Mouse (Mus musculus): ENCODE measurements around the gene Gal3st2b. TPM values are rescaled to one million over a fixed set of nuclear protein-coding genes. Genes with fewer than 3 reads are reported as not detected.
"Not testable (repeated sequence)": the region's sequence is repeated elsewhere in the genome, so short reads cannot be mapped to it uniquely, and the experiment has no call there.

Gal3st2b gene
- polyA plus RNA-seq, 1 experiment from 2014 or later: not detected

DNA sequence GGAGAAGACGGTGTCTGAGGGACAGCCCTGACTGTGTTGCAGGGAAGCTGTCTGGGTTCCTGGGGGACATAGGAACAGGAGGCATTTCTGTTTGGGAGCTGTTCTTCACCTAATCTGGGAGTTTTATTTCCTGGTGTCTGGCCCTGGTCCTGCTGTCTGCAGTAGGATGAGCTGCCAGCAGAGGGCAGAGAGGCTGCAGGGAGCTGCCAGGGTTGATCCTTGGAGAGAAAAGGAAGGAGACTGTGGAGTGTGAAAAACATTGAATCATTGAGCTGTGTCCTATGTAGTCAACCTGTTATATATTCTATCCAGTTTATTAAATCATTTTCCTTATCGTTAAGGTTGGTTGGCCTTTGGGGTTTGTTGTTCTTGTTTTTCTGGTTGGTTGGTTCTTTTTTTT, 6.2 kb upstream of the Gal3st2b start:
- peak; percentile 71; the same call in 1 of the 2 replicates for ATAC-seq (ENCODE audit: low FRiP score)
- WGBS: no CpG with 5 or more reads among the region's 2 CpGs

DNA sequence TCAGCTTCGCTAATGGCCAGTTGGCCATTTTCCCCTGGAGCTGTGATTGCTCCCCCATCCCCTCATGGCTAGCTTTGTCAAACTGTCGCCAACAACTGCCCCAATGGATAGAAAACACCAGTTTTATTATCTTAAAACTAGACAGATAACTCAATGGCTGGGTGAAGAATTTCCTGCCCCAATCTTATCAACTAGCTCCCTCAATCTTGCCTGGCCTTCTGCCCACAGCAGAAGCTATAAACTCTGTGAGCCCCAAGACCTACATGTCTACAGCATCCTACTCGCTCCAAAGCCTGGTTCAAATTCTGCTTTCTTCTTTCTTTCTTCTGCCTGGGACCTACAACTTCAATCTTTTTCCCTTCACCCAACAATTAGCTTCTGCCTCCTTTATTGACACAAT, 951 bp upstream of the Gal3st2b start:
- not testable (repeated sequence) for H3K27me3 ChIP-seq (ENCODE audit: control insufficient read depth, insufficient read depth, low read length); H3K27ac ChIP-seq (ENCODE audit: low read depth, low read length); DNase-seq (ENCODE audit: low spot score, missing footprints); H3K36me3 ChIP-seq (ENCODE audit: control insufficient read depth, insufficient read depth, low read length); H3K4me2 ChIP-seq; H3K4me1 ChIP-seq (ENCODE audit: control insufficient read depth, insufficient read depth, low read length); H3K9ac ChIP-seq (ENCODE audit: low read length); ATAC-seq (ENCODE audit: low FRiP score); H3K9me3 ChIP-seq (ENCODE audit: control insufficient read depth, low read length); H3K4me3 ChIP-seq (ENCODE audit: low read depth, low read length)
- WGBS: 91% methylated on average over 3 of the region's 3 CpGs

More for the DNA sequence above, 6.2 kb upstream of the Gal3st2b start:
- H3K27me3 ChIP-seq (ENCODE audit: control insufficient read depth, insufficient read depth, low read length); H3K36me3 ChIP-seq (ENCODE audit: control insufficient read depth, insufficient read depth, low read length); DNase-seq (ENCODE audit: low spot score, missing footprints); H3K9ac ChIP-seq (ENCODE audit: low read length); H3K4me2 ChIP-seq; H3K4me1 ChIP-seq (ENCODE audit: control insufficient read depth, insufficient read depth, low read length); H3K27ac ChIP-seq (ENCODE audit: low read depth, low read length); H3K9me3 ChIP-seq (ENCODE audit: control insufficient read depth, low read length); H3K4me3 ChIP-seq (ENCODE audit: low read depth, low read length): not testable (repeated sequence)

DNA sequence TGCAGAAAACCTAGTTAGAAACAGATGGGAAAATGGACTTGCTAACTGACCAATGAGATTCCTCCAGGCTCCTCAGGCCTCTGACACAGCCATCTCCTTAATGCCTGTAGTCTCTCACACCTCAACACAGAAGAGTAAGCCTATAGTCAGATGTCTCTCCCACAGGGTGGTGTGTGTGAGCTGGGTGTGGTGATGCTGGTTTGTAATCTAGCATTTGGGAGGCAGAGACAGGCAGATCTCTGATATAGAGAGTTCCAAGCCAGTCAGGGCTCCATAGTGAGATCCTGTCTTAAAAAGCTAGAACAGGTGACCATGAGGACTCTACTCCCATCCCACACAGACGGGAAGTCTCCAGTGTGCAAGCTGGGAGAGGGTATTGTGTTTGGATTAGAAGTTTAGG, 664 bp downstream of the Gal3st2b start:
- H3K4me1 ChIP-seq (ENCODE audit: control insufficient read depth, insufficient read depth, low read length); H3K36me3 ChIP-seq (ENCODE audit: control insufficient read depth, insufficient read depth, low read length); H3K27ac ChIP-seq (ENCODE audit: low read depth, low read length); DNase-seq (ENCODE audit: low spot score, missing footprints); ATAC-seq (ENCODE audit: low FRiP score); H3K4me2 ChIP-seq; H3K4me3 ChIP-seq (ENCODE audit: low read depth, low read length); H3K9ac ChIP-seq (ENCODE audit: low read length); H3K27me3 ChIP-seq (ENCODE audit: control insufficient read depth, insufficient read depth, low read length); H3K9me3 ChIP-seq (ENCODE audit: control insufficient read depth, low read length): not testable (repeated sequence)
- 54% methylated on average over 1 of the region's 1 CpGs for WGBS

DNA sequence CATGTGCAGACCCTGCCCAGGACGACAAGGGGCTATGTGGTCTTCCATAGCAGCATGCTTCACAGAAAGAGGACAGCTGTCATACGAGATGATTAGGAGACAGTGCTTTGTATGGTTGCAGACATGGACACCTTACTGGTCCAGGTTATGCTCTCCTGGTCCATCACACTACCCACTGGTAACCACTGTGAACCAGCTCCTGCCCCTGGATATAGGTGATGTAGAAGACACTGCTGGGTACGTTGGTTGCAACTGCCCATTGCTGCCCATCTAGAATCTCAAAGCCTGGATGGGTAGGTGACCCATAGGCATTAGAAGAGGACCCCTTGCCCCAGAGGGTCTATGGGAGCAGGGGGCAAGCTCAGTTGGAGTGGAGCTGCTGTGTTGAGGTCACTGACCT, 1.2 kb downstream of the Gal3st2b start:
- H3K4me1 ChIP-seq (ENCODE audit: control insufficient read depth, insufficient read depth, low read length); H3K4me2 ChIP-seq; H3K27me3 ChIP-seq (ENCODE audit: control insufficient read depth, insufficient read depth, low read length); H3K27ac ChIP-seq (ENCODE audit: low read depth, low read length); ATAC-seq (ENCODE audit: low FRiP score); H3K9me3 ChIP-seq (ENCODE audit: control insufficient read depth, low read length); H3K4me3 ChIP-seq (ENCODE audit: low read depth, low read length); DNase-seq (ENCODE audit: low spot score, missing footprints); H3K9ac ChIP-seq (ENCODE audit: low read length); H3K36me3 ChIP-seq (ENCODE audit: control insufficient read depth, insufficient read depth, low read length): not testable (repeated sequence)
- 86% methylated on average over 3 of the region's 3 CpGs for WGBS

DNA sequence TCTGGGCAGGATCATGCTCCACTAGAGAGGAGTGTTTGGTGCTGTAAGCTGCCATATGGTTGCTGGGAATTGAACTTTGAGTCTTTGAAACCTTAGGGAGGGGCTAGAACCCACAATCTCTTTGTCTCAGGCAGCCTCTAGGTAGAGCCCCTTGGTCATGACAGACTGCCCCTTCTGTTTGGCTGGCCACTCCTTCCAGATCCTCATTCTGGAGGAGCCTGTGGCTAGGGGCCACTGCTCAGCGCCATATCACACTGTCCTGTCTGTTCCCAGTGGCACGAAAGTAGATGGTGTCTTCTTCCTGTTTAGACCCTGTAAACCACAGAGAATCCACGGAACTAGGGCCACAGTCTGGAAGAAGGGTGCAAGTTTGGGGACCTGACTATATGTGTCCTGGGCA, 4.5 kb downstream of the Gal3st2b start:
- H3K4me3 ChIP-seq (ENCODE audit: low read depth, low read length); H3K27ac ChIP-seq (ENCODE audit: low read depth, low read length); H3K9me3 ChIP-seq (ENCODE audit: control insufficient read depth, low read length); H3K4me1 ChIP-seq (ENCODE audit: control insufficient read depth, insufficient read depth, low read length); H3K27me3 ChIP-seq (ENCODE audit: control insufficient read depth, insufficient read depth, low read length); H3K4me2 ChIP-seq; DNase-seq (ENCODE audit: low spot score, missing footprints); H3K36me3 ChIP-seq (ENCODE audit: control insufficient read depth, insufficient read depth, low read length); H3K9ac ChIP-seq (ENCODE audit: low read length); ATAC-seq (ENCODE audit: low FRiP score): not testable (repeated sequence)
- WGBS: 82% methylated on average over 3 of the region's 3 CpGs

DNA sequence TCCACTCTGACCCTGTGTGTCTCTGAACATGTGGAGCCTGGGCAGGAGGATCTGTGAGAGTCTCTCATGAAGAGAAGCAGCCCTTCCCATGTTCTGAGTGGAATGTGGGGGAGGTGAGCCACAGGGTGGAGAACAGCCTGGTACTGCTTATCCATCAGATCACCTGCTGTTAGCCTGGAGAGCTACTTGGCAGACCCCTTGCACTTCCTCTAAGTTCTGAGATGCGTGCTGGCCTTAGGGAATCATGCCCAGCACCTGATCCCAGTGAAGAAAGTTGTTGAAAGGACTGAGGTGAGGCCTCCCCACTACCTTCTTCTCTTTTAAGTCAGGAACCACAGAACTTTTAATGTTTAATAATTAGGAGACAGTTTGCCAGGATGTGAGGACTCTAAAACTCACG, 5.0 kb downstream of the Gal3st2b start:
- not testable (repeated sequence) for H3K9me3 ChIP-seq (ENCODE audit: control insufficient read depth, low read length); DNase-seq (ENCODE audit: low spot score, missing footprints); H3K4me3 ChIP-seq (ENCODE audit: low read depth, low read length); ATAC-seq (ENCODE audit: low FRiP score); H3K27me3 ChIP-seq (ENCODE audit: control insufficient read depth, insufficient read depth, low read length); H3K36me3 ChIP-seq (ENCODE audit: control insufficient read depth, insufficient read depth, low read length); H3K9ac ChIP-seq (ENCODE audit: low read length); H3K4me1 ChIP-seq (ENCODE audit: control insufficient read depth, insufficient read depth, low read length); H3K4me2 ChIP-seq; H3K27ac ChIP-seq (ENCODE audit: low read depth, low read length)
- 77% methylated on average over 2 of the region's 2 CpGs for whole genome bisulfite sequencing

DNA sequence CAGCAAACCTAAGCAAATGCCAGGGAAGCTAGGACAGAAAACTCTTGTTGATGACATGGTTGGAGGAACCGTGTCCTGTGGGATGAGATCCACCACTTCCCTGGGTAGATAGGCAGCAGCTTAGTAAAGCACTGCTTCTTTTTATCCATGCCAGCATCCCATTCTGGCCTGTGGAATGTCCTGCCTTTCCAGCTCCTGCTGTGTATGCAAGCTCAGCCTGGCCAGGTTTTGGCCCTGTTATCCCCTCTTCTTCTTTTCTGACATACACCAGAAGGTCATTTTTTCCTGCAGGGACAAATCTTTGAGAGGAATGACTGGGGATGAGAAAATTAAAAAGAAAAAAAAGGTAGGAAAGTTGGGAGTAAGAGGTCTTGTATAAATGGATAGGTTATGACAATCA, 17.3 kb downstream of the Gal3st2b start:
- not testable (repeated sequence) for H3K27me3 ChIP-seq (ENCODE audit: control insufficient read depth, insufficient read depth, low read length)
- 81% methylated on average over 1 of the region's 1 CpGs for WGBS

DNA sequence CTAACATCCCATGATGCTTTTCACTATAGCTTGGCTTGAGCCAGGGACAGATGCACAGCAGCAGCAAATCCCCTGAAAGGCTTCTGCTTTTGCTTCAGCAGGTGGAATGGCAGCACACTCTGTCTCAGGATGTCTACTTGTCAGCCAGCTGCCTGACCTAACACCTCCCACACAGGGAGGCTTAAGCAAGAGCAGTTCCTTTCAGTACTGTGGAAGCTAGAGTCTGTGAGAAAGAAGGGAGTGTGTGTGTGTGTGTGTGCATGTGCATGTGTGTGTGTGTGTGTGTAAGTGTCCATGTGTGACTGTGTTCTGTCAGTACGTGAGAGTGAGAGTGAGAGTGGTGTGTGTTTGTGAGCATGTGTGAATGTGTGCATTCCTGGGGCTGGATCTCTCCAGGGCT, 19.7 kb downstream of the Gal3st2b start:
- not testable (repeated sequence) for H3K4me3 ChIP-seq (ENCODE audit: low read depth, low read length); H3K27me3 ChIP-seq (ENCODE audit: control insufficient read depth, insufficient read depth, low read length); H3K9me3 ChIP-seq (ENCODE audit: control insufficient read depth, low read length); DNase-seq (ENCODE audit: low spot score, missing footprints); H3K4me1 ChIP-seq (ENCODE audit: control insufficient read depth, insufficient read depth, low read length); H3K9ac ChIP-seq (ENCODE audit: low read length); H3K36me3 ChIP-seq (ENCODE audit: control insufficient read depth, insufficient read depth, low read length); H3K4me2 ChIP-seq; H3K27ac ChIP-seq (ENCODE audit: low read depth, low read length)
- peak; percentile 51; the same call in 1 of the 2 replicates for ATAC-seq (ENCODE audit: low FRiP score)
- 71% methylated on average over 1 of the region's 1 CpGs for WGBS

More for the DNA sequence above, 17.3 kb downstream of the Gal3st2b start:
- not testable (repeated sequence) for H3K4me3 ChIP-seq (ENCODE audit: low read depth, low read length); ATAC-seq (ENCODE audit: low FRiP score); H3K9me3 ChIP-seq (ENCODE audit: control insufficient read depth, low read length); H3K27ac ChIP-seq (ENCODE audit: low read depth, low read length); H3K4me2 ChIP-seq; H3K36me3 ChIP-seq (ENCODE audit: control insufficient read depth, insufficient read depth, low read length); DNase-seq (ENCODE audit: low spot score, missing footprints); H3K4me1 ChIP-seq (ENCODE audit: control insufficient read depth, insufficient read depth, low read length); H3K9ac ChIP-seq (ENCODE audit: low read length)

DNA sequence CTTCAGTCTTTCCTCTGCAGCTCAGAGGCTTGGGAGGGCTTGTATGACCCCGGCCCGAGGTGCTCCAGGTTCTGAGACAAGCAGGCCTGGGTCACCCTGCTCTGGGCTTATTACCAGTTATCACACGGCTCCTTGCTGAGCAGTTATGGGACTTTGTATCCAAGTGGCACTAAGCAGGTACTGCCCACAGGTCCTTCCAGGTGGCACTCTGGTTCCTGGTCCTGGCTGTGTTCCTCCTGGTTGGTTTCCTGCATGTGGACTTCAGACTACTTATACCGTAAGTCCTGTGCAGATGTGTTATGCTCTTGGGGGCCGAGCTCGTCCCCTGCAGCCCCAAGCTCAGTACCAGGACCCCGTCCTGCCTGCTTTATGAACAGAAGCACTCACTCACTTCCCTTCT, 20.3 kb downstream of the Gal3st2b start:
- not testable (repeated sequence) for ATAC-seq (ENCODE audit: low FRiP score); H3K9me3 ChIP-seq (ENCODE audit: control insufficient read depth, low read length); H3K27ac ChIP-seq (ENCODE audit: low read depth, low read length); H3K4me1 ChIP-seq (ENCODE audit: control insufficient read depth, insufficient read depth, low read length); H3K4me2 ChIP-seq; H3K9ac ChIP-seq (ENCODE audit: low read length); H3K36me3 ChIP-seq (ENCODE audit: control insufficient read depth, insufficient read depth, low read length); DNase-seq (ENCODE audit: low spot score, missing footprints); H3K4me3 ChIP-seq (ENCODE audit: low read depth, low read length); H3K27me3 ChIP-seq (ENCODE audit: control insufficient read depth, insufficient read depth, low read length)
- WGBS: 86% methylated on average over 7 of the region's 7 CpGs

DNA sequence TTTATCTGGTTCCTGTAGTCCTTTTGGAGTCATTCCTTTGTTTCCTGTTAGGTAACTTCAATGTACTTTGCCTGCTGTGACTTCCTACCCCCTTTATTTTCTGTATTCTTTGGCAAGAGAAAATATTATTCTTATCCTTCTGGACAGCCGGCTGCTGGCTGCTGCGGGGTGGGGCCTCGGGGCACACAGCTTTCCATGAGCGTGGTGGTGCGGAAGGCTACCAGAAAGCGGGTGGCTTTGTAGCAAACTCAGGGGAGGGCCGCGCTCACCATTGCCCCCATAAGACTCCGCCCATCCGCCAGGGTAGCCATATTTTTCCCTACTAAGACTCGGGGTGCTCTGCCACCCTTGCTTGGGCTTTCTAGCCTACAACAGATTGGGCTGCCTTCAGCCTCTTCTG, 31.0 kb downstream of the Gal3st2b start:
- ATAC-seq (ENCODE audit: low FRiP score): peak; percentile 76; the same call in 1 of the 2 replicates
- DNase-seq (ENCODE audit: low spot score, missing footprints): not testable (repeated sequence)

More for the DNA sequence above, 31.0 kb downstream of the Gal3st2b start:
- H3K4me1 ChIP-seq (ENCODE audit: control insufficient read depth, insufficient read depth, low read length); H3K27ac ChIP-seq (ENCODE audit: low read depth, low read length); H3K4me3 ChIP-seq (ENCODE audit: low read depth, low read length); H3K27me3 ChIP-seq (ENCODE audit: control insufficient read depth, insufficient read depth, low read length); H3K9me3 ChIP-seq (ENCODE audit: control insufficient read depth, low read length); H3K36me3 ChIP-seq (ENCODE audit: control insufficient read depth, insufficient read depth, low read length); H3K9ac ChIP-seq (ENCODE audit: low read length); H3K4me2 ChIP-seq: not testable (repeated sequence)
- no CpG with 5 or more reads among the region's 11 CpGs for WGBS

All from midbrain, embryonic 11.5 days (tissue).